Mouse (Mus musculus) hindbrain, embryonic 10.5 days (tissue): ENCODE results near the gene Prrc2b. TPM values are rescaled to one million over a fixed set of nuclear protein-coding genes. Genes with fewer than 3 reads are reported as not detected.
A peak's percentile ranks its signal among the peaks of the same experiment; 100 is the strongest.

Source experiments
- DNase-seq: peaks from one replicate; pipeline ENCODE4 v3.0.0-alpha.2; 2017; ENCODE audit warnings: low spot score
- H3K27ac ChIP-seq: fragments of 300-500 bp; sonication (generic); 2 replicates; pipeline ENCODE4 v1.5.1; 2016; ENCODE audit warnings: mild to moderate bottlenecking, moderate library complexity
- H3K27me3 ChIP-seq: fragments of 300-500 bp; sonication (generic); 2 replicates; pipeline ENCODE4 v1.6.1; 2016; ENCODE audit warnings: mild to moderate bottlenecking; ENCODE audit not compliant: poor library complexity, insufficient read depth, severe bottlenecking
- H3K36me3 ChIP-seq: fragments of 300-500 bp; sonication (generic); 2 replicates; pipeline ENCODE4 v1.6.1; 2016; ENCODE audit warnings: mild to moderate bottlenecking, moderate library complexity
- H3K4me1 ChIP-seq: fragments of 300-500 bp; sonication (generic); replicated peaks from 2 replicates; pipeline ENCODE4 v1.6.1; 2016; ENCODE audit warnings: mild to moderate bottlenecking
- H3K4me3 ChIP-seq: fragments of 300-500 bp; sonication (generic); 2 replicates; pipeline ENCODE4 v1.5.1; 2016; ENCODE audit warnings: mild to moderate bottlenecking, moderate library complexity
- H3K9me3 ChIP-seq: fragments of 300-500 bp; sonication (generic); 2 replicates; pipeline ENCODE4 v1.6.1; 2016; ENCODE audit warnings: mild to moderate bottlenecking, moderate library complexity
- WGBS: fragments of 180-500 bp; shearing (Covaris S2); methylation state at CpG from one replicate; pipeline ENCODE4 v1.1.7; 2016; 5-methylcytosine and 5-hydroxymethylcytosine counted together
- polyA plus RNA-seq: library from polyadenylated mRNA; unstranded; fragments of >200 nt; fragmentation: Nextera tagmentation; extraction: Ambion mirVana; gene quantifications from 2 replicates; pipeline ENCODE4 v1.2.1, GENCODE M21; 2016

The Prrc2b gene
- polyA plus RNA-seq, 1 experiment from 2014 or later: 68.9 TPM

DNA sequence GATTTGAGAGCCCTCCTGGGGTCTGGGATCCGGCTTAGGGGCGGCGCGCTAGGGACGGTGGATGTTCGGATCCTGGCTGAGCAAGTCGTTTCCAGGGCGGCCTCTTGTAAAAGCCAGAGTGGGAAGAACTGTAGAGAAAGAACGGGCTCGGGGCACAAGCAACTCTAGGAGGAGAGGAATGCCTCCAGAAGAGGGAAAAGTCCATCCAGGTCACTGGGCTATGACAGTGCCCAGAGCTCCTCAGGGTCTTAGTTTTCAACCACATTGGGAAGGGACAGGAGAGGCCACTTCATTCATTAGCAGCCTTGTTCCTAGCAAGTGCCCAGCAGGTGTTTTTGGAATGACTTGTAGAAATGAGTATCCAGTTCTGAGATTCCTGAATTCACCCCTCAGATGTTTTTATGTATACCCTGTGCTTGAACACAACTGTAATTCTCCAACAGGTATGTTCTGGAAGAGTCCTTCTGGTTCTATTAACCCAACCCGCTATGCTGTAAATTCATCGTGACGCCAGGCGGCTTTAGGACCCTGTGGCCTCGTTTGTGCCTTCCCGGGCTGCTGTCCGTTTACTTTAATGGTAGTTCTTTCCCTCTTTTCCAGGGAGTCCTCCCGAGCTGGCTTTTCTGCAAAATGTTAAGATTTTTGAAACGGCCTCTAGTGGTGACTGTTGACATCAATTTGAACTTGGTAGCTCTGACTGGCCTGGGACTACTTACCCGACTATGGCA is 86.0 kb downstream of the Prrc2b start:
- peak; percentile 59 for DNase-seq
- H3K27ac ChIP-seq: peak overlapping the region; percentile 92
- H3K9me3 ChIP-seq: no peaks in the 10 kb centered on the region
- H3K4me3 ChIP-seq: peak overlapping the region; percentile 63
- H3K27me3 ChIP-seq: no peaks in the 10 kb centered on the region
- peaks cover 55% of the 10 kb centered on the region for H3K36me3 ChIP-seq
- peaks cover 25% of the 10 kb centered on the region for H3K4me1 ChIP-seq
- whole genome bisulfite sequencing: under 1% methylated on average over 20 of the region's 20 CpGs

GRCm38 (mm10) chr2:32237571-32237970 is 86.7 kb downstream of the Prrc2b start:
- Histone ChIP-seq H3K27ac (peak overlapping the region; percentile 92; the same call in 1 of the 2 replicates), H3K4me1 (peaks cover 25% of the 10 kb centered on the region), H3K36me3 (peaks cover 50% of the 10 kb centered on the region), H3K4me3 (peak overlapping the region; percentile 63), H3K27me3 (no peaks in the 10 kb centered on the region), H3K9me3 (no peaks in the 10 kb centered on the region)
- DNase-seq: no peak
- WGBS: 47% methylated on average over 4 of the region's 4 CpGs

DNA sequence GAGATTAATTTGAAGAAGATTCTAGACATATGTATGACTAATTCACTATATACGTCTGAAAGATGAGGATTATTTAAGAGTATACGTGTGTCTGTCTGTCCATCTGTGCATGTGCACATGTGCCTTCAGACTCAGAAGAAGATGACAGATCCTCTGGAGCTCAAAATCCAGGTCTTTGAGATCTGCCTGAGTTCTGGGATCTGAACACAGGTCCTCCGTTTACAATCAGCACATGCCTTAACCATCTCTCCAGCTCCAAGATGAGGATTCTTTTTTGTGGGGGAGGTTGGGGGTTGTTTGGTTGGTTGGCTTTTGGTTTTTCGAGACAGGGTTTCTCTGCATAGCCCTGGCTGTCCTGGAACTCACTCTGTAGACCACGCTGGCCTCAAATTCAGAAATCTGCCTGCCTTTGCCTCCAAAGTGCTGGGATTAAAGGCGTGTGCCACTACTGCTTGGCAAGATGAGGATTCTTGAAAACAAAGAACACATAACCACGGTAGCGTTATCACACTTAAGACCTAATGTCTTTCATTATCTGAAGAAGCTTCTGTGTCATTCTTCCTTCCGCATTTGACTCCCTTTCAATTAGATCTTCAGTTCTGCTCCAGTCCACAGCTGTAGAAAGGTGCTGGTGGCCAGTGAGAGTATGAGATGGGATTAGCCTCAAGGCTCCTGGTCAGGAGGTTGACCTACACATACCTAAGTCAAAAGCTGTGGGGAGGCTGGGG is 88.0 kb downstream of the Prrc2b start:
- Histone ChIP-seq H3K27me3 (no peaks in the 10 kb centered on the region), H3K4me3 (no peak overlapping the region), H3K36me3 (peaks cover 50% of the 10 kb centered on the region), H3K4me1 (peaks cover 25% of the 10 kb centered on the region), H3K27ac (no peak overlapping the region), H3K9me3 (no peaks in the 10 kb centered on the region)
- WGBS: 95% methylated on average over 9 of the region's 9 CpGs
- no peak for DNase-seq

- Histone ChIP-seq H3K36me3 (peaks cover 56% of the 10 kb centered on the region), H3K27me3 (no peaks in the 10 kb centered on the region), H3K4me3 (no peak overlapping the region), H3K27ac (no peak overlapping the region), H3K4me1 (peaks cover 12% of the 10 kb centered on the region), H3K9me3 (no peaks in the 10 kb centered on the region)
- no peak for DNase-seq
- WGBS: 88% methylated on average over 5 of the region's 5 CpGs
These were observed 89.7 kb downstream of the Prrc2b start for GRCm38 (mm10) chr2:32240591-32240990.

DNA sequence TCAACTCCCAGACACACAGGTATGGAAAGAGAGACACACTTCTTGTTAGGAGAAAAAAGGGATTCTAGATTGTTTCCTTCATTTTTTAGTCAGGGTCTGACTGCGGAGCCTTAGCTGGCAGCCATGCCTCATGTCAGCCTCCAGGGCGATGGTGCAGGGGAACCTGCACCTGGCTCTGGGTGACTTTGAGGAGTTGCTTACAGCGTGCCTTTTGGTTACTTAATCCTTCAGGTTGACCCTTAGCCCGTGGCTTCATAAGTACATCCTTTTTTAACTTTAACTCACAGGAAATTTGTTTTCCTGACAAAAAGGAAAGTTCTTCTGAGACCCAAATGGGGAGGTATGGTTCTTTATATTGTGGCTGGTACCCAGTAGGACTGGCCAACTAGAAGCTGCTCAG is 92.1 kb downstream of the Prrc2b start:
- Histone ChIP-seq H3K36me3 (peaks cover 80% of the 10 kb centered on the region), H3K27ac (no peak overlapping the region), H3K4me1 (peaks cover under 1% of the 10 kb centered on the region; the same call in 1 of the 2 replicates), H3K4me3 (no peak overlapping the region), H3K9me3 (no peaks in the 10 kb centered on the region), H3K27me3 (no peaks in the 10 kb centered on the region)
- DNase-seq: no peak
- 93% methylated on average over 4 of the region's 4 CpGs for WGBS

- H3K4me1 ChIP-seq: no peaks in the 10 kb centered on the region
- DNase-seq: no peak
- H3K36me3 ChIP-seq: peaks cover 94% of the 10 kb centered on the region
- no peaks in the 10 kb centered on the region for H3K9me3 ChIP-seq
- H3K4me3 ChIP-seq: no peak overlapping the region
- H3K27ac ChIP-seq: no peak overlapping the region
- H3K27me3 ChIP-seq: no peaks in the 10 kb centered on the region
- 90% methylated on average over 4 of the region's 4 CpGs for WGBS
These were observed 95.9 kb downstream of the Prrc2b start for GRCm38 (mm10) chr2:32246741-32247140.

GRCm38 (mm10) chr2:32248377-32249361 is 97.8 kb downstream of the Prrc2b start:
- Histone ChIP-seq H3K36me3 (peaks cover 100% of the 10 kb centered on the region), H3K27ac (no peak overlapping the region), H3K4me1 (no peaks in the 10 kb centered on the region), H3K4me3 (no peak overlapping the region), H3K27me3 (no peaks in the 10 kb centered on the region), H3K9me3 (no peaks in the 10 kb centered on the region)
- WGBS: 82% methylated on average over 10 of the region's 10 CpGs
- no peak for DNase-seq

DNA sequence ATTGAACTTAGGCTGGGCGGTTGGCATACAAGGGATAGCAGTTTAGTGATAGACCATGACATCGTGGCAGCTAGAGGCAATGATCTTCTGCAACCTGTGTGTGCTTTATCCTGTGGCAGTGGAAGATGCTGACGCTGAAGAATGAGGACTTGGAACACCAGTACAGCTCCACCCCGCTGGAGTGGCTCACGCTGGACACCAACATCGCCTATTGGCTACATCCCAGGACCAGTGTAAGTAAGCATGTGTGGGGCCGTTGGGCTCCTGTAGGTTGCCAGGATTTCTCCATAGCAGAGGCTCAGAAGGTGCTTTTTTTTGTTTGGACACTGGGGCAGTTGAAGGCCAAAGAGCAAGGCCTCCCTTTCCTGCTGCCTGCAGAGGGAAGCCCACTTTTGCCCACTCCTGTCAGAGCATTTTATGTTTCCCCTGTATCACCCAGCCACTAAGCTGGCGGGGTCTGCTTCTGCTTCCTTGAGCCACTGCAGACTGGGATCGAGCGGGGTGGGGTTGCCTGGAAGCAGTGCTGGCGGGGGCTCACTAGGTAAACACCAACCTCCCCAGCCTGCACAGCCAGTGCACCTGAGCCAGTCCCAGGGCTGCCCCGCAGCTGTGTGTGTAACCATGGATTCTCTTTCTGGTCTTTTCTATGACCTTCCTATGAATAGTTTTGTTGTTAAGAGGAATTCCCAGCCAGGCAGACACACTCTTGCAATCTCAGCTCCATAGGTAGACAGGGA is 101.1 kb downstream of the Prrc2b start:
- Histone ChIP-seq H3K9me3 (no peaks in the 10 kb centered on the region), H3K4me1 (no peaks in the 10 kb centered on the region), H3K27ac (no peak overlapping the region), H3K36me3 (peaks cover 98% of the 10 kb centered on the region), H3K27me3 (no peaks in the 10 kb centered on the region), H3K4me3 (no peak overlapping the region)
- DNase-seq: no peak
- 94% methylated on average over 12 of the region's 12 CpGs for WGBS

DNA sequence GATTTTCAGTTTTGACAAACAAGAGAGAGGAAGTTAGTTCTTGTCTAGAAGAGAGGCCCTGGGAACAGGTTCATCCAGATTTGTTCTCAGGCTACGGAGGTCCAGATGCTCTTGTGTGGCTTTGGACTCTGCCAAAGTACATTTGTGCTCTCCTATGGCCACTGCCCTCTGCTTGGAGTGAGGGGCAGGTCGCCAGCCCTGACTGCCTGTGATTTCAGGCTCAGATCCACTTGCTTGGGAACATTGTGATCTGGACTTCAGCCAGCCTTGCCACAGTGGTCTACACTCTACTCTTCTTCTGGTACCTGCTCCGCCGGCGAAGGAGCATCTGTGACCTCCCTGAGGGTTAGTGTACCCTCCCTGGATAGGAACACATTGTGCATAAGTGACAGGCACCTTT is 101.8 kb downstream of the Prrc2b start:
- Histone ChIP-seq H3K27me3 (no peaks in the 10 kb centered on the region), H3K9me3 (no peaks in the 10 kb centered on the region), H3K27ac (no peak overlapping the region), H3K4me3 (no peak overlapping the region), H3K36me3 (peaks cover 98% of the 10 kb centered on the region), H3K4me1 (no peaks in the 10 kb centered on the region)
- DNase-seq: no peak
- WGBS: 97% methylated on average over 5 of the region's 5 CpGs

- Histone ChIP-seq H3K27ac (no peak overlapping the region), H3K4me3 (no peak overlapping the region), H3K27me3 (no peaks in the 10 kb centered on the region), H3K36me3 (peaks cover 98% of the 10 kb centered on the region), H3K4me1 (peaks cover under 1% of the 10 kb centered on the region; the same call in 1 of the 2 replicates), H3K9me3 (no peaks in the 10 kb centered on the region)
- 93% methylated on average over 1 of the region's 1 CpGs for WGBS
- DNase-seq: no peak
These were observed 102.5 kb downstream of the Prrc2b start for GRCm38 (mm10) chr2:32253352-32253751.

DNA sequence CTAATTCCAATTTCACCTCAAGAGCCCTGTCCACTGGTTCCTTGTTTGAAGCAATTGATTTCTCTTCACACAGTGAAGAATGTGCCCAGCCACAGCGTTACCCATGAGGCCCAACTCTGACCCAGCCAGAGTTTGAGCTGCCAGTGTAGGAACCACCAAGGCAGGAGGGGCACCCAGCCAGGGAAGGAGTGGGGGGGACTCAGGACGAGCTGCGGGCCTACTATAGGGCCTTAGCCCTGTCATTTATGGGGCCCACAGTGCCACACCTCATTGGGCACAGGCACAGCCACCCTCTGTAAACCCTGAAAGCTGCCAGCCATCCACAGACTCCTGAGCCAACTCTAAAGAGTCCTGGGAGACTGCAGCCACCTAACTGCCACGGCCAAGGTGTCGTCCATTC is 103.7 kb downstream of the Prrc2b start:
- Histone ChIP-seq H3K36me3 (peaks cover 90% of the 10 kb centered on the region), H3K27me3 (no peaks in the 10 kb centered on the region), H3K4me3 (no peak overlapping the region), H3K9me3 (no peaks in the 10 kb centered on the region), H3K27ac (no peak overlapping the region), H3K4me1 (peaks cover 12% of the 10 kb centered on the region)
- WGBS: 87% methylated on average over 5 of the region's 5 CpGs
- DNase-seq: no peak

- WGBS: 94% methylated on average over 11 of the region's 11 CpGs
- peaks cover 23% of the 10 kb centered on the region for H3K4me1 ChIP-seq
These were observed 105.4 kb downstream of the Prrc2b start for GRCm38 (mm10) chr2:32256273-32256672.

More at GRCm38 (mm10) chr2:32256273-32256672, 105.4 kb downstream of the Prrc2b start:
- Histone ChIP-seq H3K27me3 (no peaks in the 10 kb centered on the region), H3K36me3 (peaks cover 73% of the 10 kb centered on the region), H3K9me3 (no peaks in the 10 kb centered on the region), H3K27ac (no peak overlapping the region), H3K4me3 (no peak overlapping the region)
- DNase-seq: no peak
